Mouse (Mus musculus): Measurements from ENCODE around the gene Vps26a. TPM values are rescaled to one million over a fixed set of nuclear protein-coding genes. Genes with fewer than 3 reads are reported as not detected.

The Vps26a gene
- polyA plus RNA-seq, 1 experiment from 2014 or later, result 73.5 TPM

- Histone ChIP-seq H3K4me2 (no peak overlapping the region), H3K27ac (peak overlapping the region; percentile 54; the same call in 1 of the 2 replicates), H3K4me3 (replicated peaks) (no peak overlapping the region), H3K9ac (no peak overlapping the region), H3K9me3 (no peaks in the 10 kb centered on the region), H3K27me3 (replicated peaks) (no peaks in the 10 kb centered on the region), H3K36me3 (no peaks in the 10 kb centered on the region), H3K4me1 (peaks cover 10% of the 10 kb centered on the region; the same call in 1 of the 2 replicates)
- no peak for ATAC-seq (ENCODE audit: insufficient read depth, low FRiP score, low read depth)
- 70% methylated on average over 19 of the region's 19 CpGs for WGBS
Observed at GRCm38 (mm10) chr10:62411431-62412410, 74.9 kb downstream of the Vps26a start.

GRCm38 (mm10) chr10:62410943-62411342, 75.7 kb downstream of the Vps26a start:
- no peak for ATAC-seq (ENCODE audit: insufficient read depth, low FRiP score, low read depth)
- H3K4me2 ChIP-seq, result no peak overlapping the region
- H3K9me3 ChIP-seq, result no peaks in the 10 kb centered on the region
- H3K36me3 ChIP-seq, result no peaks in the 10 kb centered on the region
- no peaks in the 10 kb centered on the region for H3K27me3 ChIP-seq (replicated peaks)
- H3K4me1 ChIP-seq, result peaks cover 10% of the 10 kb centered on the region; the same call in 1 of the 2 replicates
- no peak overlapping the region for H3K27ac ChIP-seq
- H3K9ac ChIP-seq, result no peak overlapping the region
- H3K4me3 ChIP-seq (replicated peaks), result no peak overlapping the region
- WGBS, result 6% methylated on average over 5 of the region's 5 CpGs

Other genes with a start within 250 kb of the Vps26a start
- 0.62 and 0.64 TPM in 2 replicates for gene Tacr2, start 234.4 kb downstream of the Vps26a start, polyA plus RNA-seq (2015; fragmentation: Nextera tagmentation; extraction: Ambion mirVana)
- gene Hk1, start 106.9 kb downstream of the Vps26a start, polyA plus RNA-seq (2015; fragmentation: Nextera tagmentation; extraction: Ambion mirVana), result 43.2 and 45.8 TPM in 2 replicates
- 12.8 and 18.8 TPM in 2 replicates for gene Hkdc1, start 64.3 kb downstream of the Vps26a start, polyA plus RNA-seq (2015; fragmentation: Nextera tagmentation; extraction: Ambion mirVana)
- gene 4930507D05Rik, start 37.3 kb downstream of the Vps26a start, polyA plus RNA-seq (2015; fragmentation: Nextera tagmentation; extraction: Ambion mirVana), result 0.43 and 0.54 TPM in 2 replicates
- 24.0 and 29.4 TPM in 2 replicates for gene Supv3l1, start 37.1 kb downstream of the Vps26a start, polyA plus RNA-seq (2015; fragmentation: Nextera tagmentation; extraction: Ambion mirVana)
- gene Srgn, start 40.6 kb upstream of the Vps26a start, polyA plus RNA-seq (2015; fragmentation: Nextera tagmentation; extraction: Ambion mirVana), result 20.8 and 25.2 TPM in 2 replicates
- gene Kif1bp, start 91.7 kb upstream of the Vps26a start, polyA plus RNA-seq (2015; fragmentation: Nextera tagmentation; extraction: Ambion mirVana), result 31.4 and 33.8 TPM in 2 replicates
- 18.9 and 20.1 TPM in 2 replicates for gene Ddx21, start 115.5 kb upstream of the Vps26a start, polyA plus RNA-seq (2015; fragmentation: Nextera tagmentation; extraction: Ambion mirVana)
- gene Ddx50, start 164.4 kb upstream of the Vps26a start, polyA plus RNA-seq (2015; fragmentation: Nextera tagmentation; extraction: Ambion mirVana), result 115 and 122 TPM in 2 replicates
- gene Stox1, start 239.3 kb upstream of the Vps26a start, polyA plus RNA-seq (2015; fragmentation: Nextera tagmentation; extraction: Ambion mirVana), result 1.5 TPM in 2 replicates

Measured in stomach, embryonic 15.5 days (tissue).